Mouse (Mus musculus): ENCODE results near the gene Pam.
"Not testable (repeated sequence)": the region's sequence is repeated elsewhere in the genome, so short reads cannot be mapped to it uniquely, and the experiment has no call there.

The Pam gene

GRCm38 (mm10) chr1:97769294-97769903 is 326.0 kb downstream of the Pam start:
- DNase-seq (ENCODE audit: low read depth, low spot score), result no peak

- no peak for DNase-seq (ENCODE audit: low read depth, low spot score)
Observed at GRCm38 (mm10) chr1:97768906-97769293, 326.5 kb downstream of the Pam start.

GRCm38 (mm10) chr1:97768089-97768488 is 327.4 kb downstream of the Pam start:
- DNase-seq (ENCODE audit: low read depth, low spot score), result no peak

- not testable (repeated sequence) for DNase-seq (ENCODE audit: low read depth, low spot score)
Observed at GRCm38 (mm10) chr1:97765712-97766111, 329.7 kb downstream of the Pam start.

- DNase-seq (ENCODE audit: low read depth, low spot score), result no peak
Observed at GRCm38 (mm10) chr1:97761477-97761876, 334.0 kb downstream of the Pam start.

- DNase-seq (ENCODE audit: low read depth, low spot score), result no peak
Observed at GRCm38 (mm10) chr1:97760598-97760997, 334.8 kb downstream of the Pam start.

- no peak for DNase-seq (ENCODE audit: low read depth, low spot score)
Observed at GRCm38 (mm10) chr1:97759841-97760240, 335.6 kb downstream of the Pam start.

- no peak for DNase-seq (ENCODE audit: low read depth, low spot score)
Observed at GRCm38 (mm10) chr1:97754392-97754791, 341.1 kb downstream of the Pam start.

GRCm38 (mm10) chr1:97753216-97753615 is 342.2 kb downstream of the Pam start:
- no peak for DNase-seq (ENCODE audit: low read depth, low spot score)

GRCm38 (mm10) chr1:97748163-97748562 is 347.3 kb downstream of the Pam start:
- DNase-seq (ENCODE audit: low read depth, low spot score), result no peak

GRCm38 (mm10) chr1:97746261-97746660 is 349.2 kb downstream of the Pam start:
- no peak for DNase-seq (ENCODE audit: low read depth, low spot score)

- no peak for DNase-seq (ENCODE audit: low read depth, low spot score)
Observed at GRCm38 (mm10) chr1:97745712-97746111, 349.7 kb downstream of the Pam start.

Data from retina, adult 2 months (tissue).